Mouse (Mus musculus) hindbrain, embryonic 14.5 days (tissue): ENCODE measurements at regions not wholly inside any gene's neighbourhood (a gene's known extent, or its start where the extent isn't known, plus 50 kb on each side); places are given as distances from the start of the nearest gene placed in this dataset.

Experiments
- ATAC-seq: fragments of 200-750 bp; cut with Nextera tagmentation; 2 replicates; pipeline ENCODE4 v1.8.0; 2017; ENCODE audit warnings: moderate number of reproducible peaks, mild to moderate bottlenecking, moderate TSS enrichment, moderate library complexity; ENCODE audit not compliant: low FRiP score
- DNase-seq: peaks from one replicate; pipeline ENCODE4 v3.0.0-alpha.2; 2015; ENCODE audit warnings: low spot score
- H3K27ac ChIP-seq: fragments of 300-500 bp; sonication (generic); 2 replicates; pipeline ENCODE4 v1.5.1; 2014; ENCODE audit warnings: mild to moderate bottlenecking, moderate library complexity
- H3K27me3 ChIP-seq: fragments of 300-500 bp; sonication (generic); 2 replicates; pipeline ENCODE4 v1.6.1; 2014; ENCODE audit warnings: mild to moderate bottlenecking, low read length, mixed read lengths; ENCODE audit not compliant: control insufficient read depth, insufficient read depth
- H3K36me3 ChIP-seq: fragments of 300-500 bp; sonication (generic); replicated peaks from 2 replicates; pipeline ENCODE4 v1.6.1; 2014; ENCODE audit not compliant: control insufficient read depth, insufficient read depth
- H3K4me1 ChIP-seq: fragments of 300-500 bp; sonication (generic); replicated peaks from 2 replicates; pipeline ENCODE4 v1.6.1; 2014; ENCODE audit warnings: antibody characterized with exemption, low read length, mixed read lengths; ENCODE audit not compliant: control insufficient read depth, insufficient read depth
- H3K4me2 ChIP-seq: fragments of 300-500 bp; sonication (generic); replicated peaks from 2 replicates; pipeline ENCODE4 v1.6.1; 2014; ENCODE audit warnings: mild to moderate bottlenecking, moderate library complexity
- H3K4me3 ChIP-seq: fragments of 300-500 bp; sonication (generic); replicated peaks from 2 replicates; pipeline ENCODE4 v1.5.1; 2014; ENCODE audit warnings: mild to moderate bottlenecking, low read length
- H3K9ac ChIP-seq: fragments of 300-500 bp; sonication (generic); 2 replicates; pipeline ENCODE4 v1.6.1; 2014
- H3K9me3 ChIP-seq: fragments of 300-500 bp; sonication (generic); 2 replicates; pipeline ENCODE4 v1.6.1; 2016; ENCODE audit warnings: low read length; ENCODE audit not compliant: control insufficient read depth
- WGBS: fragments of 180-500 bp; shearing (Covaris S2); extraction: QIAGEN DNeasy Blood & Tissue Kit; methylation state at CpG from one replicate; pipeline ENCODE4 v1.1.7; 2014; 5-methylcytosine and 5-hydroxymethylcytosine counted together

- no peak overlapping the region for H3K27ac ChIP-seq
- no peak for DNase-seq
- no peak overlapping the region for H3K4me2 ChIP-seq
- no peak for ATAC-seq
- H3K27me3 ChIP-seq, result no peaks in the 10 kb centered on the region
- no peak overlapping the region for H3K4me3 ChIP-seq
- H3K36me3 ChIP-seq, result no peaks in the 10 kb centered on the region
- H3K9me3 ChIP-seq, result no peaks in the 10 kb centered on the region
- H3K9ac ChIP-seq, result no peak overlapping the region
- WGBS, result 29% methylated on average over 5 of the region's 5 CpGs
- no peaks in the 10 kb centered on the region for H3K4me1 ChIP-seq
These were observed 469.2 kb downstream of the Epha7 start for GRCm38 (mm10) chr4:29282169-29282568.

- ATAC-seq, result no peak
- Histone ChIP-seq H3K4me2 (no peak overlapping the region), H3K4me1 (no peaks in the 10 kb centered on the region), H3K36me3 (no peaks in the 10 kb centered on the region), H3K27ac (no peak overlapping the region), H3K9me3 (no peaks in the 10 kb centered on the region), H3K9ac (no peak overlapping the region), H3K27me3 (no peaks in the 10 kb centered on the region), H3K4me3 (no peak overlapping the region)
- WGBS, result 55% methylated on average over 1 of the region's 1 CpGs
- no peak for DNase-seq
These were observed 488.4 kb downstream of the Epha7 start for GRCm38 (mm10) chr4:29301348-29301747.

- no peak overlapping the region for H3K9ac ChIP-seq
- no peak overlapping the region for H3K4me2 ChIP-seq
- H3K4me3 ChIP-seq, result no peak overlapping the region
- no peaks in the 10 kb centered on the region for H3K27me3 ChIP-seq
- no peaks in the 10 kb centered on the region for H3K4me1 ChIP-seq
- ATAC-seq, result no peak
- no peaks in the 10 kb centered on the region for H3K9me3 ChIP-seq
- H3K27ac ChIP-seq, result no peak overlapping the region
- H3K36me3 ChIP-seq, result no peaks in the 10 kb centered on the region
- no peak for DNase-seq
These were observed 491.0 kb downstream of the Epha7 start for GRCm38 (mm10) chr4:29303951-29304350.

DNA sequence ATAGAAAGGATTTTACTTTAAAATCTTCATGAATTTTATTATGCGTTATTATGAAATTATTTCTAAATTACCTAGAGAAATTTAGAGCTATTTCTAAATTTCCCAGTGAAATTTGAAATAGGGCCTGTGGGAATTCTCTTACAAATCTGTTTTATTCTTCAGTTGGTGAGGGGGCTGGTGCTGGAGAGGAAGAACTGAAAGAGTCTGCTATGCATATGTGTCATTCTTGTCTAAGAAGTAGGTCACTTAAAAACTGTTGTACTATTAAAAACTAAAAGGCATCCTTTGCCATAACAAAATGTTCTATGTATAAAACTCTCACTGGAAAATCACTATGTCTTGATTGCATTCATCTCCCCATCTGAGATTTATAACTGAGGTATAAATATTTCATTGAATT, 494.3 kb downstream of the Epha7 start:
- no peaks in the 10 kb centered on the region for H3K36me3 ChIP-seq
- ATAC-seq, result no peak
- H3K4me3 ChIP-seq, result no peak overlapping the region
- H3K4me1 ChIP-seq, result no peaks in the 10 kb centered on the region
- no peaks in the 10 kb centered on the region for H3K27me3 ChIP-seq
- H3K4me2 ChIP-seq, result no peak overlapping the region
- WGBS, result 95% methylated on average over 1 of the region's 1 CpGs
- H3K27ac ChIP-seq, result no peak overlapping the region
- no peaks in the 10 kb centered on the region for H3K9me3 ChIP-seq
- no peak overlapping the region for H3K9ac ChIP-seq
- no peak for DNase-seq

DNA sequence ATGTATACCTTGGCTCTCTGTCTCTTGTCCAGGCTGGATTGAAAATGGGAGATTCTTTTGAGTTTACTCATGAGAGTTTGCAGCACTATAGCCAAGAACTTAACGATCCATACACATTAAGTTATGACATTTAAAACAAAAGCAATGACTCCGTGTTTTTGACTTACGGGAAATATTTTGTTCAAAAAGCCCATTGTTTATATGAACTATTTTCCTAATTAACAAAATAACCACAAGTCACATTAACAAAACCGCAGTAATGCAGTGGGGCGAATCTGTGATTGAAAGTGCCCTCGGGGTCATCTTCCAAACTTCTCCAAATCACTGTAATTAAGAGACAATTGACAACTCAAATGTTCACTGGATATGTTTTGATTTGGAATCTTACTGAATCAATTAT, 511.0 kb downstream of the Epha7 start:
- H3K9ac ChIP-seq, result no peak overlapping the region
- H3K36me3 ChIP-seq, result no peaks in the 10 kb centered on the region
- no peak for DNase-seq
- WGBS, result 83% methylated on average over 6 of the region's 6 CpGs
- H3K4me1 ChIP-seq, result no peaks in the 10 kb centered on the region
- no peak overlapping the region for H3K27ac ChIP-seq
- no peak overlapping the region for H3K4me3 ChIP-seq
- no peaks in the 10 kb centered on the region for H3K27me3 ChIP-seq
- ATAC-seq, result no peak
- H3K4me2 ChIP-seq, result no peak overlapping the region
- no peaks in the 10 kb centered on the region for H3K9me3 ChIP-seq

DNA sequence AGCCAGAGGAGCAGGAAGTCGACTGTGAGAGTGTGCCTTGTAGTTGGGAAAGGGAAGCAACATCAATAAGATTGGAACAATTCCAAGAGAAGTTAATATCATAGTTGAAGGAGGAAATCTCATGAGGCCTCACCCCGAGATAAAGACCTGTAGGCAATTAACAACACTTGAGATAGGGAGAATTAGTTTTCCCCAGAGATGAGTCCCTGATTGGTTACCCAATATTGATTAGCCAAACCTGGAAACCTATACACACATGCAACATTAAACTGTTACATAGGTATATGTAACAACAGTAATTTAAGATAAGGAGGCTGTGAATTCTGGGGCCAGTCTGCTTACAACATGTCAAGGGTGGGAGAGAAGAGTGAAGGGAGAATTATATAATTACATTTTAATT, 516.2 kb downstream of the Epha7 start:
- no peak overlapping the region for H3K27ac ChIP-seq
- H3K36me3 ChIP-seq, result no peaks in the 10 kb centered on the region
- H3K9me3 ChIP-seq, result no peaks in the 10 kb centered on the region
- no peak overlapping the region for H3K4me2 ChIP-seq
- DNase-seq (no peak), ATAC-seq (no peak)
- H3K27me3 ChIP-seq, result no peaks in the 10 kb centered on the region
- H3K9ac ChIP-seq, result no peak overlapping the region
- no peaks in the 10 kb centered on the region for H3K4me1 ChIP-seq
- WGBS, result 70% methylated on average over 2 of the region's 2 CpGs
- no peak overlapping the region for H3K4me3 ChIP-seq

DNA sequence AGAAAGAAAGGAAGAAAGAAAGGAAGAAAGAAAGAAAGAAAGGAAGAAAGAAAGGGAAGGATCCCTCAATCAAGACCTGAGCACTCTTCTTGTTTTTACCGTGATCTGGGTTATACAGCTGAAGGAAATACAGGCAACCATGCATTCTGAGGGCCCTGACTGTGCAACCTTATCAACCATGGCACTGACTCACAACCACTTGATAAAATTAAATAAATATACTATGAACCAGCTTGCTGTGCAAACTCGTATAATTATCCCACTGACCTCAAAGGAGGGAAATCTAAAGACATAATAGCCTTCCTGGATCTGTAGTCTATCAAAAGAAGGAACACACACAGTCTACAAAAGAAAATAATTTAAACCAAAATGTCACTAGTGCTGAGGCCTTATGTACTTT, 518.8 kb downstream of the Epha7 start:
- ATAC-seq (no peak), DNase-seq (no peak)
- no peaks in the 10 kb centered on the region for H3K27me3 ChIP-seq
- no peaks in the 10 kb centered on the region for H3K4me1 ChIP-seq
- H3K36me3 ChIP-seq, result no peaks in the 10 kb centered on the region
- no peak overlapping the region for H3K4me3 ChIP-seq
- no peak overlapping the region for H3K27ac ChIP-seq
- no peak overlapping the region for H3K9ac ChIP-seq
- 77% methylated on average over 2 of the region's 2 CpGs for WGBS
- no peak overlapping the region for H3K4me2 ChIP-seq
- no peaks in the 10 kb centered on the region for H3K9me3 ChIP-seq

DNA sequence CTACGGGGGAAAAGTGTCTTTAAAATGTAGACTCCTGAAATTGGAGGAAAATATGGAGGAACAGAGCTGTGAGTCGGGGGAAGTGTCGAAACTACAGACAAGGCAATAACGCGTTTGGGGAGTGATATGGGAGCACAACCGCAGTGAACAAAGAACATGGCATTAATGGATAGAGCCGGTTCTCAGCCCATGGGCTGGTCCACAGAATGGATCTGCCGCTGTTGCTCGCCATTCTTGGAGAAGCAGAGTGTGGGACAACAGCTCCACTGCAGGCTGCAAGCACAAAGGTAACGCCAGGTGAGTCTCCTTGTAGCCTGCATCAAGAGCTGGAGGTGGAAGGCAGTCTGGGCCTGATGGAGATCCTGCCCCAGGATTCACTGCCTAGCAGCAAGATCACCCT, 524.3 kb downstream of the Epha7 start:
- Histone ChIP-seq H3K9me3 (no peaks in the 10 kb centered on the region), H3K36me3 (no peaks in the 10 kb centered on the region), H3K9ac (no peak overlapping the region), H3K4me2 (no peak overlapping the region), H3K4me3 (no peak overlapping the region), H3K27ac (no peak overlapping the region), H3K27me3 (no peaks in the 10 kb centered on the region), H3K4me1 (no peaks in the 10 kb centered on the region)
- no peak; the same call in 1 of the 2 replicates for ATAC-seq
- no peak for DNase-seq
- WGBS, result 93% methylated on average over 10 of the region's 10 CpGs

DNA sequence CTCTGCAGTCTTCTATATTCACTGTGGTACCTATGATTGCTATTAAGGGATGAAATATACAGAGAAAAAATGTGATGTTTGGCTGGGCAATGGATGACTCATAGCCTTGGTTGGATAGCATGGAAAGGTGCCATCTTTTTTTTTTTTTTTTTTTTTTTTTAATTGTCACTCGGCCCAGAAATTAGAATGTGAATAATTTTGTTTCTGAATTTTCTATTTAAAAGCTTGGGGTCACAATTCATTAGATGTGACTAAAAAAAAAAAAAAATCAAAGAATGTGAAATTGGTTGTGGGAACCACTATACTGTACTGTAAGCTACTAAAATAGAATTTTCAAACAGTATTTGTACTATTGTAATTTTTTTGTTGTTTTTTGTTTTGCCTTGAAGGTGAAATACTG, 549.3 kb downstream of the Epha7 start:
- Histone ChIP-seq H3K9me3 (no peaks in the 10 kb centered on the region), H3K27me3 (no peaks in the 10 kb centered on the region), H3K4me3 (no peak overlapping the region), H3K9ac (no peak overlapping the region), H3K27ac (no peak overlapping the region), H3K4me2 (no peak overlapping the region), H3K4me1 (no peaks in the 10 kb centered on the region), H3K36me3 (no peaks in the 10 kb centered on the region)
- ATAC-seq, result no peak
- WGBS, result 86% methylated on average over 1 of the region's 1 CpGs
- DNase-seq, result no peak

GRCm38 (mm10) chr4:29389282-29389681, 576.4 kb downstream of the Epha7 start:
- H3K4me3 ChIP-seq, result no peak overlapping the region
- no peak overlapping the region for H3K27ac ChIP-seq
- ATAC-seq (no peak), DNase-seq (no peak)
- no peak overlapping the region for H3K4me2 ChIP-seq
- 0 out of 2 replicates have a peak, but pooled peaks cover 8% of the 10 kb centered on the region for H3K9me3 ChIP-seq
- no peaks in the 10 kb centered on the region for H3K27me3 ChIP-seq
- H3K9ac ChIP-seq, result no peak overlapping the region
- no peaks in the 10 kb centered on the region for H3K36me3 ChIP-seq
- WGBS, result 89% methylated on average over 1 of the region's 1 CpGs
- no peaks in the 10 kb centered on the region for H3K4me1 ChIP-seq
